Mouse (Mus musculus) thymus, postnatal 4 days (tissue): ENCODE results near the gene Foxp1.

Experiments used
- DNase-seq: peaks from one replicate; pipeline ENCODE4 v3.0.0; 2021

Gene Foxp1

DNA sequence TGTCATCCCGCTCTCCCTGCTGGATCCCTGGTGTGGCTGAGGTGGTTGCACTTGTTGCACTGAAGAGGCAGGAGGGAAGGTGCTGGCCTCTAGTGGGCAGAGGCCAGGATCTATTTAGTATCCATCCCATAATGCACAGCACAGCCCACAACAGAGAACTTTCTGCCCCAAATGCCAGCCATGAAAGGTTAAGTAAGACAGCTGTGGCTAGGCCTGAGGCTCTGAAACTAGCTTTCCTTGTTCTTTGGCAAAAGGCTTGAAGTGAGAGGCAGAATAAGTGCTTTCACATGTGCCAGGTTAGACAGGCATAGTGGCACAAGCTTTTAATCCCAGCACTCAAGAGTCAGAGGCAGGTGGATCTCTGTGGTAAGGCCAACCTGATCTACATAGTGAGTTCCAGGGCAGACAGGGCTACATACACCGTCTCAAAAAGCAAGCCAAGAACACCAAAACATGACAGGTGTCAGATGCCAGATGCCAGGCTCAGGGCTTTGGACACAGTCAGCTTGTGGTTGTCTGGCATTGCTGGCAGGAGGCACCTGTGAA is 137.4 kb downstream of the Foxp1 start:
- DNase-seq, result peak; percentile 72

DNA sequence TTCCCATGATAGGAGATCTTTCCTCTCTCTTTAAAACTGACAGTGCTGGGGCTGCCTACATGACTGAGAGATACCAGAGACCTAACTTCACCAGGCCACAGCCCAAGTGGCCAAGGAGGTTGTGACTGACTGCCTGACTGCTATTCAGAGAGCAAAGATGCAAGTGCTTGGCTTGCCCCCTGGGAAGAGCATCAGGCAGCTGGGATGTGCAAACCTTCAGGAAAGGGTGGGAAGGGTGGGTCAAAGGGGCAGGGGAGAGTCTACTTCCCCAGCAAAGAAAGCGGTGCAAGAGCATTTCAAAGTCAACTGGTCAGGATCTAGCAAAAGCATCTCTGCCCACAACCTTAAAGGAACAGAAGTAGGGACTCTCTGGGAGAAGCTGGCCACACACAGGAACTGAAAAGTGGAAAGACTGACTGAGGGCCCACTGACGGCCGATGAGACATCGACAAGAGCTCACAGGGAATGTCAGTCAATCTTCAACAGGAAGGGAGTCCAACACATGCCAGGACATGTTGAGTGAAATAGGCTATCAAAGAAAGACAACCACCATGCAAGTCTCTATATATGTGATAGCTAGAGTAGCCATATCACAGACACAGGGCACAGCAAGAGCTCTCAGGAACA is 138.6 kb downstream of the Foxp1 start:
- no peak for DNase-seq

DNA sequence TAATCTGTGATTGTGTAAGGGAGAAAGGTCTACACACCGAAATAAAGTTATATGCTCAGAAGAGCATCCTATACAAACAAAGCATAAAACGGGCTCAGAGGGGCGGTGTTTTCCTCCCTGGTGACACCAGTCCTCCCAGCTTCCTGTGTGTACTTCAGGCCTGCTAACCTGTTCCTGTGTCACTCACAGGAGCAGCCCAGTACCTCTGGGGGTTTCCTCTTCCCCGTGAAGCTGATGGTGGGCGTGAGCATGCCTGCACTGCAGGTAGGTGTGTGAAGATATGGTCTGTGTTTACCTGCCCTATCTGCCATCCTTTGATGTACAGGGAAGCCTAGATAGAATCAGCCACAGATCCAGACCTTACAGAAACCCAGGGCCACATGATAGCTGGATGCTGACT is 142.4 kb downstream of the Foxp1 start:
- DNase-seq, result peak; percentile 60

DNA sequence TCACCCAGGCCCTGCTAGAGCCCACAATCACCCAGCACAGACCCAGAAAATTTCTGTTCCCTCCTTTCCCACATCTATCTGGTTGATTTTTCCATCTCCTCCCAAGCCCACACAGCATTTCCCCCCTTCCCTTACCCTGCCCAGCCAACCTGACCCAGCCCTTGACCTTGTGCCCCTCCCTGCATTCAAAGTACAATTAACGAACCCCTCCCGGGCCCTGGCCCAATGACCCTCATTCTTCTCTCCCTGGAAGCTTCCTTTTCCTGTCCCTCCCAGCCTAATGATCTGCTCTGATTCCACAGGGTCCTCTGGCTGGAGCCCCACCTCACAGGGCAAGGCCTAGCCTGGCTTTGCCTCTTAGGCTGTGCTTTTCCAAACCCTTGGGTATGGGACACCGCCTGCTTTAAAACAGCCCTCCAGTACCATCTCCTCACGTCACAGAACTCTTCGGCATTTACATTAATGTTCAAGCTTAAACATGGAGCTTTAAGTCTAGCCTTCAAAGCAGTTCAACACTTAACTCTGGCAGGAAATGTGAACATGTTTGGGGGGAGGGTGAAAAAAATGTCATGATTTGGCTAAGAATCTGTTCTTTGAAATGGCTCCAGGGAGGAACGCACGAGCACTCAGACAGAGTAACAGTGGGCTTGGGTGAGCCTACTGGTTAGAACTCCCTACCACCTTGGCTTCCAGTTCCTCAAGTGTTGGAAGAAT is 143.4 kb downstream of the Foxp1 start:
- no peak for DNase-seq

DNA sequence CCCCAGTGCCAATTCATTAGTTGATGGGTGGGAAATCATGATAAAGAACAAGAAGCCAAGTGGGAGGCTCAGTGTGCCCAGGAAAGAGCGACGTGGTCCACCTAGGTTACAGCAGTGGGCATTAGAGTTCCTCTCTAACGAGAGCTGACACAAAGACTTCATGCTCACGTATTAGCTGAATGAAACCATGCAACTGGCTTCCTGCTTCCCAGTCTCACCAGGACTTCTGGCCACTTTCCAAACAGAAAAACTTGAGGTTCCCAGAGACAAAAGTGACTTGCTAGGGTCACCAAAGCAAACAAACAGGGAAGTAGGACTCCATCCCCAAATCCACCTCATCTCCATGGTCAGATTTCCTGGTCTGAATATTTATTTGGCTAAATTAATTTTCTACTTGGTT is 144.8 kb downstream of the Foxp1 start:
- no peak for DNase-seq

DNA sequence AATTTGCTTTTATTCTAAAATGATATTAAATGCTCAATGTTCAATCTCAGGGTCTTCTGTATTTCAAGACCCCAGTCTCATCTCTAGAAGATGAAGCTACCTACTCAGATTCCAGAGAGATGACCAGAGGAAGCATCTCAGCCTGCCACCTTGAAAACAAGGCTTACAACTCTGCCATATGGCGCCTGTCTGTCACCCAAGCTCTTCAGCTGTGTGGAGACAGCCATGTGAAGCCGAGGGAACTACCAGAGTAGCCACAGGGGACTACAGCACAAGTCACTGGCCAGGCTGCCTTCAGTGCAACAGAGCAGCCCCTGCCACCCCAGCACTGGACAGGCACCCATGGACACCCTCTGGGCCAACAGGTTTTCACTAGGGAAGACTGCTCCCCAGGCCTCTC is 145.4 kb downstream of the Foxp1 start:
- no peak for DNase-seq

DNA sequence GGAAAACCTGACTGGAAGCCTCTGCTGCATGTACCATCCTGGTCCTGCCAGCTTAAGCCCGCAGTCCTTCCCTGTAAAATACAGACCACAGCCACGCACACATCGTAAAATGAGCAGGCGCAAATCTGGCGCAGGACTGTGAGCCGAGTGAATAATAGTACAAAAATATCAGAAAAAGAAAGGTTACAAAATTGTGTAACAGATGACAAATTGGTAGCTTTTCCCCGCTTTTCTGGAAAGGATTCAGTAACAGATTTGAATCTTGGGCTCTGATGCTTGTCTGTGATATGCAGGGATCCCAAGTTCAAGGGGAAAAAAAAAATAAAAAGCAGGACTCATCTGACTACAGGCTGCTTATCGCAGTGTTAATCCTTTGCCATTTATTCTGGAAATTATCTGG is 145.8 kb downstream of the Foxp1 start:
- DNase-seq, result no peak

DNA sequence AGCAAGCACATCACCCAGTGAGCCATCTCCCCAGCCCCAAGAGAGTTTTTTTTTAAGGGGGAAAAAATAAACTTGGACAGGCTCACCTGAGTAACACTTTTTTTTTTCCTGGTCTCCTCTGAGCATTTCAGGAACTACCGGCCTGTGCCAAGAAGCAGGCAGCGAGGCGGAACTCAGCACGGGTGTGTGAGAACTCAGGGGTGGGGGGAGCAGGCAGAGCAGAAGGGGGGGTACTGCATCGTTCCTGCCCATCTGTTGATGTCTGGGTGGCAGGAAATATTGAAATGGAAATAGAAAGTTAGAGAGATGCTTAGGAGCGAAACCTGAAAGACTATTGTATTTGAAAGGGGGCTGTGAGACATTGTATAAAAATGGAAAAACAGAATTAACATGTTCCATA is 146.7 kb downstream of the Foxp1 start:
- DNase-seq, result no peak

DNA sequence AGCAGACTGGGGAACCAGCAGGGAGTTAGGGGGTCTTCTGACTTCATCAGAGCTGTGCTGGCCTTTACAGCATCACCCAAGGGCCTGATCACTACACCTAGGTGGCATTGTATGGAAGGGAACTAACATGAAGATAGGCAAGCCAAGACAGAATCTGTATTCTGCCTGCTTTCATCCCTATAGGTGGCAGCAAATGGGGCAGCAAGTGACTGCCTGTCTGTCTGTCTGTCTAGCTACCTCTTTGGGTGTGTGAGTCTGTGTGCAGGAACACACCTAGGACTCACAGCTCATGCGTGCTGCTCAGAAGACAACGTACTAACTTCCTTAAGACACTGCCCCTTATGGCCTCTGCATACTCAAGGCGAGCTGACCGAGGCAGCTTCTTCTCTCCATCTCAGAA is 147.1 kb downstream of the Foxp1 start:
- DNase-seq, result no peak

DNA sequence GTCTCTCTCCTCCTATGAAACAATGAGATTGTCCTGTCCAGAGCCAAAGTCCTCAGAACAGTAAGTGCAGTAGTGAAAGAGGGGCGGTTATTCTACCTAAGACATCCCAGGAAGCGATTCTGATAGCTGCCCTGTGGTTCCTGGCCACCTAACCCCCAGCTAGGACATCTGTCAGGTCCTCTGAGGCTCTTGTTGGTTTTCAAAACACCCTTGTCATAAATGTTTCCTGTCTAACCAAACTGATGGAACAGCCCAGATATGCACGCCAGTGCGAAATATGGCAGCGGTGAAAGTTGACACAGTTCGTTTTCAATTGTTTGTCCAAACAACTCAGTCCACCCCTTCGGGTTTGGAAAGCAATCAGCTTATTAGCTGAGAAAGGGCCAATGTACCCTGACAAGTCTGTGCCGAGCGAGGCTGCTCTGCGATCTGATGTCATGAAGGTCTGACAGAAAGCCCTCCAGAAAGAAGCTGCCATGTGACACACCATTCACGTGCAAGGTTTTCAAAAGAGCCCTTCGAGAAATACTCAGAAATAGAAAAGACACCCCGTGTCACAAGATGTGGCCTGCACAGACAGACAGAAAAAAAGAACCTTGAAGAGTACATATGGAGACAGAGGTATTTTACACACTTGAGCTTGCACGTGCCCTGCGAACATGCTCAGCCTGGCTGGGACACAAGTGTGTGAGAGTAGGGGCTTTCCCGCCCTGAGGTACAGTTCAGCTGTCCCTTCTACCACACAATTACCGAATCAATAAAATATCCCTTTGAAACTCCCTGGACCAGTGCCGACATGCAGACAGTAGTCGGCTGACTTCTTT is 147.9 kb downstream of the Foxp1 start:
- DNase-seq, result peak; percentile 41

DNA sequence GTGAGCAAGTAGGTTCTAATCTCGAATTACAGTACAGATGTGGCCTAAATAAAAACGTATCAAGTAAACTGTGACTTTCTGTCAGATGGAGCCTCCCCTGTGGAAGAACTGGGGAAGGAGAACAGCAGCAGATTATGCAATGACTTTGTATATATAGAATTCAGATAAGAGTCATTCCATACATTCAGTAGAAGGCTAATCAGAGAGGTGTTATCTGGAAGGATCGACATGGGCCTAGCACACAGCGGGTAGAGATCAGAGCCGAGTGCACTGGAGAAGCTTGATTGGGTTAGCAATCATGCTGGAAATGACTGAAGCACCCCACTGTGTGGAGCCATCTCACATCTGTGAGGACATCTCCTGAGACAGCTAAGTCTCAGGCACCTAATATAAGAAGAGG is 150.1 kb downstream of the Foxp1 start:
- DNase-seq, result no peak

DNA sequence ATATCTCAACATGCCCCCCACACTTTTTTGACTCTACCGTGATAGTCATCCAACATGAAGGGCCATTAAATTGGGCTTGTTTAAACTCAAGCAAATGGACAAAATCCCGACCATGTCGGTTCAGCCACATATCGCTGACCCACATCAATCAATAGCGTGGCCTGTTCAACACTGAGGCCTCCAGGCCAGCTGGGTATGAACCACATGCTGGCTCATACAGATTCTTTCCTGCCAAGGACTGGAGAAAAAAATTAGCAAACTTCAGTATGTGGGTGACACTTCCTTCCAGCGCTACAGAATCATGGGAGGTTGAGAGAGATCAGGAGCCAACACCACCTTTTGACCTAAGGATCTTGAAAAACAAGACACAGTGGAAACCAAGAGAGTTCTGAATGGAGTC is 150.5 kb downstream of the Foxp1 start:
- no peak for DNase-seq

DNA sequence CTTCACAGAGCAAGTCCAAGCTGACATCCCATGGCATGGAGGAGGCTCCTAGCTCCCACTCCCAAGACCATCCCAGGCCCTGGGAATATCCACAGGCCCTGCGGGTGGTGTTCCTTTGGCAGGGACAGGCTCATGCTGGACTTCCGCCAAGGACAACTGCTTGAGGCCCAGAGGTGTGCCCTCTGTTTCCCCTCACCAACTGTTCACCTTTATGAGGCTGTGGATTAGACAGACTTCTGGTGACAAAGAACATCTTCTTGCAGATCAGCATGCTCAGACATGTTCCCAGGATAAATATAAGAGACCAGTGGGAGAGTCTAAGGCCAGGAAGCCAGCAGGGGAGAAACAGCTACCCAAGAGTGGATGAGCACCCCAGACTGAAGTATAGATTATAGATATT is 152.6 kb downstream of the Foxp1 start:
- DNase-seq, result no peak

DNA sequence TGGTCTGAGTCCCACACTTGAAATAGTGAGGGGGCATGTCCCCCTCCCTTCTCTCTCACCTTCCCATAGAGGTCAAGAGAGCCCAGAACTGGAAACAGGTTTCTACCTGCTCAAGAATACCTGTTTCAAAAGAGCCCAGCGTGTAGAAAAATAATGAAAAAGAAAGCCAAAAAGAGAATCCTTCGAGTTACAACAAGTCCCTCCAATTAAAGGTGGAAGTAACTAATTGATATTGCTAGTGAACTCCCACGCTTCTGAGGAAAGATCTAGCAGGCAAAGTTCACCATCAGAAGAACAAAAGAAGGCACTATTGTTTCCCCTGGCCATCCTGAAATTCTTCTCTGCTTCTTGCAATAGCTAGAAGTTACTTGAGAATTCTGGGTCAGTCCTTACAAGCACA is 153.4 kb downstream of the Foxp1 start:
- no peak for DNase-seq

DNA sequence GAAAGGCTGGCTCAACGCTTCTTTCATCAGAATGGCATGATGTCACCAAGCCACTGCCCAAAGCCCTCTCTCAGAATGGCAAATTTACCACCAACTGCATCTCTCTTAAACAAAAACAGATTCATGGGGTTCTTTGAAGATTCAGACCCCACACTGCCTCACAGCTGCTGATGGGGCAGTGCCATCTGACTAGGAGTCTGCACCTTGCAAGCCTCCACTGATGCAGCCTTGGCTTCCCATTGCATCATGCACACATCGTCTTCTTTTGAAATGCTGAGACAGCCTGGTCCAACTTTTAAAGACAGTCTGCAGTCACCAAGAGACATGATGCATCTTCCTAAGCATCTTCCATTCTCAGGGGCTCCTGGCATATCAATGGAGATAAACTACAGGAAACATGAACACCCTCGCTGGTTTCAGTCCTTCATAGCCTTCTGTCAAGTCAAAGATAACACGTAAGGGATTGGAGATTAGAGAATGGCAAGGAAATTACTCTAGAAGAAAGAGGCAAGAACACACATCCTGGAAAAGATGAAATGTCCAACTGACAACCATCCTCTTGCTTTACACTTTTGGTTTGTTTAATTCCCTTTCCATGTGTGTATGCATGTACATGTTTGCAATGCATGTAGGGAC is 154.3 kb downstream of the Foxp1 start:
- DNase-seq, result peak; percentile 49

DNA sequence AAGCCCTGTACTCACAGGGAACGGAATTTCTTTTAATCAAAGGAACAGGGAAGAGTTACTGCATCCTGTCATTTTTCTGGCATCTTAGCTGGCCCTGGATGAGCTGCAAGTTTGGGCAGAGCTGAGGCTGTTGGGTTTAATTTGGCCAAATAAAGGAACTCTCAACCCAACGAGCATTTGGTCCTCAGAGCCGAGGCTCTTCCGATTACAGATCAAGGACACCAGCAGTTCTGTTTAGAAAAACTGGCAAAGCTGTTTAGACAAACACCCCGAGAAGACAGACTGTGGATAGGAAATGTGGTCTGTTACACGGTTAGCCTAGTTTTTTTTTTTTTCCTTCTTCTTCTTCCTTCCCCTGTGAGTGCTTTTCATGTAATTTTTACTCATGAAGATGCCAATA is 158.0 kb downstream of the Foxp1 start:
- DNase-seq, result no peak

DNA sequence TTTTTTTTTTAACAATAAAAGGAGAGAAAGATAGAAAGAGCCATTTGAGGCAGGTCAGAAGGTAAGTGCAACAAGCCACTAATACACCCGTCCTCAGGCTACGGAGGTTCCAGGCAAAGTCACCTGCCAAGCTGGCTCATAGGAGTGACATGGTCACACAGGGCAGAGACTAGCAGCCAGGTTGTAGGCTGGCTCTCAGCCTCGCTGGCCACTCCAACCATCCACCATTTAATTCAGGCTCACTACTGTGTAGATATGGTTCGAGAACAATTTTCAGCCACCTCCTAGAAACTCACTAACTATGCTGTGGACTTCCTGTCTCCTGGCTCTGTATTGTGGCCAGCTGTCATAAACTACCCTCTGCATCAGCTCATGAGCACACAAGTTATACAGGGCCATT is 161.9 kb downstream of the Foxp1 start:
- DNase-seq, result no peak

DNA sequence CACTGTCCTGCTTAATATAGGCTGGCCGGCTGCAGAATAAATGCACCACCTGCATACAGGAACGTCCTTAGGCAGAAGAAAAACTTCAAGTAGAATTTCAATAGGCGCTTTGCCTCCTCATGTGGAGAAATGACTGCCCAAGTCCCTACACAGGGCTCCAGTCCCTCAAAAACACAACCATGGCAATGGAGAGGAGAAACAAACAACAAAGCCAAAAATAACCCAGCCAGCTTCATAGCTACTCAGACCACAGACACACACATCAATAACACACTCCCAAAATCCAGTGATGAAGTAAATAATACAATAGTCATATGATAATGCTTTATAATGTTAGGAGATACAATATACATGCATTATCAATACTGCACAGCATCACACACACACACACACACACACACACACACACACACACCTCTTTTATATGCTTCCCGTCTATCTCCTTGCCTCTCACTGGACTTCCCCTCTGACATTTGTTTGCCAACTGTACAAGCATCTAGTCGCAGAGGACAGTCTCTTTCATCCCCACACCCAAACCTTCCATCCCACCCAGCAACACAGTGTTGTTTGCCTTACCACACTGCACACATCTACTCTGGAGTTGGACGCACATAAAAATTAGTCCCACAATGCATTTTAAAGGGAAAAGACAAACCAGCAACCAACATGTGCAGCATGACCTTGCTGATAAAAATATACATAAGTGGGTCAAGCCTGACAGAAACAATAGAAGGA is 162.6 kb downstream of the Foxp1 start:
- DNase-seq, result no peak

DNA sequence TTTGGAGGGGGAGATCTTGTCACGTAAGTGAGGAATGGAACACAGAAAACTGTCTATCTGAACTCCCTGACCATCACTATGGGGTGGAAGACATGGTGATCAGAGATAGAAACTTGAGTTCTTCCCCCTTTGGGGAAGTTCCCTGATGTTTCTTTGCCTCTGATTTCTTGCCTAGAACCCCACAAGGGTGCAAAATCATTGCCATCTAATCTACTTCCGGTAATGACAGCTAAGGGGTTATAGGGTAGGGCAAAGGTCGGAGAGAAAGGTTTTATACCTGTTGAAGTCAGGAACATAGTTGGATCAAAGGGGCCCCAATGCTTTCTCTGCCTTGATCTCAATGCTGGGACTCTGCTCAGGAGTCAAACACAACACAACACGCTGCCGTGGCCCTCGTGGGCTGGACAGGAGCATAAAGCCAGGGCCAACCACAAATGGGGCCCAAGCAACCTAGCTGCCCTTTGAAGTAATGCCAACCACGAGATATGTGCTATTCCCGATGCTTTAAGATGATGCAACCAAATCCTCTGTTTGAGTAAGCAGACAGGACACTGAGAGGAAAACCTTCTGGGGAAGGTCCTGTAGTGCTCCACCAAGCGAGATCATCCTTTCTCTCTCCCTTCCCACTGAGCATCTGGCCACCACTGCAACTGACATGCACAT is 163.4 kb downstream of the Foxp1 start:
- DNase-seq, result no peak

DNA sequence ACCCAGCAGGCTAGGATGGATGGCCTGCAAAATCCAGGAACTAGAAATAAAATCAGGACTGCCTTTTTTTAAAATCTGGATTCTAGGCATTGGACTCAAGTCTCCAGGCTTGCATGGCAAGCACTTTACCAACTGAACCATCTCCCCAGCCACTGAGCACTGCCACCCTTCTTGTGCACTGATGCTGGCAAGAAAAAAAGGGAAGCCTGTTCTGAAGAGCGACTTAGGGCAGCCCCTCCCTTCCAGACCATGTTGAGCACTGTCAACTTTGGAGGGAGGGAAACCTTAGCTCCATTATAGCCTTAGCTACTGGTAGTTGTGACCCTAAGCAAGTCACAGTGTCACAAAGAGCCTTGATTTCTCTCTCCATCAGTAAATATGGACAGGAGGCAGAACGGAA is 164.6 kb downstream of the Foxp1 start:
- DNase-seq, result no peak

DNA sequence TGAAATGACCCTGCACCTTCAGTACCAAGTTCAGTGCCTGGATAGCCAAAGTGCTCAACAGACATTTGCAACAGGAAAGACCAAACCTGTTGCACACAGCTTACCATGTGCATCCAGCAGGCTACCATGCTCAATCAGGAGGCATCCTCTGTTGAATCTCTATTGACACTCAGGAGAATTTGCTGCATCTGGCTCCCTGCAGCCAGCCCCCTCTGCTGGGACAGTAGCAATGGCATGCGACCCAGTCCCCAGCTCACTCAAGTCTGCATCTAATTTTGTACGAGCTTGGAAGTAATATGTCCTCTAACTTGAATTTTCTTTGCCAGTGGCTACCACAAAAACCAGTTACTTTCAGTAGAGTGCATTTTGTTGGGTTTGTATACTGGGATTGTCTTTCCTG is 168.2 kb downstream of the Foxp1 start:
- DNase-seq, result no peak

DNA sequence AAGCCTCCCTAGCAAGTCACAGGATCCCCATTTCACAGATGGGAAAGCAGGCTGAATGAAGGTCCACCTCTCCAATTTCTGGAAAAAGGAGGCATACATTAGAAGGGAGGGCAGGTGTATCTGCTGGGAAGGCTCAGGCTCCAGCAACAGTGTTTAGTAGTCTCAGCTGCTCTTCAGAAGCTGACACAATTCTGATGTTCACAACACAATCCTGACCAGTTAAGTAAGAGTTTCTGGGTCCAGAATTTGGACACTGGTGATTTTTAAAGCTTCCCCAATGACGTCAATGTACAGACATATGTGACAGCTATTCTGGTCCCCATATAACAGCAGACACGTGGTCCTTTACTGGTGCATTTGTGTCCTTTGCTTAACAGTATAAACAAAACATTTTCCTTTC is 169.1 kb downstream of the Foxp1 start:
- no peak for DNase-seq
